Mouse (Mus musculus) spleen, adult 2 months (tissue): ENCODE measurements around the gene Snai3.

Experiments
- CTCF ChIP-seq: fragments of 200-500 bp; IDR thresholded peaks from 2 replicates; pipeline ENCODE4 v1.5.1; 2011; ENCODE audit warnings: mild to moderate bottlenecking, inconsistent platforms; ENCODE audit not compliant: insufficient read depth, insufficient read length, insufficient replicate concordance; ENCODE audit errors: extremely low read depth
- POLR2A ChIP-seq: fragments of 200-500 bp; IDR thresholded peaks from 2 replicates; pipeline ENCODE4 v1.6.1; 2011; ENCODE audit warnings: low read depth, low read length, inconsistent platforms

- no peak for TF ChIP-seq CTCF
- TF ChIP-seq POLR2A: no peak
Measured at GRCm38 (mm10) chr8:122459990-122460389, 543 bp downstream of the Snai3 start.
